Mouse (Mus musculus) testis, adult 2 months (tissue): ENCODE data around the gene 1700025G04Rik. TPM values are rescaled to one million over a fixed set of nuclear protein-coding genes. Genes with fewer than 3 reads are reported as not detected.

Experiments used
- H3K27ac ChIP-seq: fragments of 200-500 bp; 2 replicates; pipeline ENCODE4 v1.5.1; 2012; ENCODE audit warnings: low read depth, low read length; ENCODE audit not compliant: control insufficient read depth, insufficient read depth
- H3K27me3 ChIP-seq: fragments of 200-500 bp; 2 replicates; pipeline ENCODE4 v1.6.1; 2012; ENCODE audit warnings: mild to moderate bottlenecking, low read length, moderate library complexity; ENCODE audit not compliant: control insufficient read depth, insufficient read depth
- H3K36me3 ChIP-seq: fragments of 200-500 bp; 2 replicates; pipeline ENCODE4 v1.6.1; 2012; ENCODE audit warnings: mild to moderate bottlenecking, low read length; ENCODE audit not compliant: control insufficient read depth, insufficient read depth
- H3K4me1 ChIP-seq: fragments of 200-500 bp; 2 replicates; pipeline ENCODE4 v1.6.1; 2012; ENCODE audit warnings: low read length; ENCODE audit not compliant: control insufficient read depth, insufficient read depth
- H3K4me3 ChIP-seq: fragments of 200-500 bp; 2 replicates; pipeline ENCODE4 v1.5.1; 2012; ENCODE audit warnings: low read depth, mild to moderate bottlenecking, low read length, moderate library complexity, mixed read lengths; ENCODE audit not compliant: control insufficient read depth
- CTCF ChIP-seq: fragments of 200-500 bp; IDR thresholded peaks from 2 replicates; pipeline ENCODE4 v1.5.1; 2012; ENCODE audit warnings: low read depth, mild to moderate bottlenecking, inconsistent platforms, low read length, moderate library complexity; ENCODE audit not compliant: control insufficient read depth, insufficient read depth, insufficient replicate concordance
- POLR2A ChIP-seq: fragments of 200-500 bp; IDR thresholded peaks from 2 replicates; pipeline ENCODE4 v1.6.1; 2012; ENCODE audit warnings: low read depth, mild to moderate bottlenecking, inconsistent platforms, low read length, moderate library complexity; ENCODE audit not compliant: control insufficient read depth
- polyA plus RNA-seq: library from polyadenylated mRNA; depleted of rRNA; stranded (reverse); fragments of >200 nt; gene quantifications from 2 replicates; pipeline ENCODE4 v1.2.3, GENCODE M21; 2012

Gene 1700025G04Rik
- polyA plus RNA-seq, 1 experiment, result 12.0 TPM

DNA sequence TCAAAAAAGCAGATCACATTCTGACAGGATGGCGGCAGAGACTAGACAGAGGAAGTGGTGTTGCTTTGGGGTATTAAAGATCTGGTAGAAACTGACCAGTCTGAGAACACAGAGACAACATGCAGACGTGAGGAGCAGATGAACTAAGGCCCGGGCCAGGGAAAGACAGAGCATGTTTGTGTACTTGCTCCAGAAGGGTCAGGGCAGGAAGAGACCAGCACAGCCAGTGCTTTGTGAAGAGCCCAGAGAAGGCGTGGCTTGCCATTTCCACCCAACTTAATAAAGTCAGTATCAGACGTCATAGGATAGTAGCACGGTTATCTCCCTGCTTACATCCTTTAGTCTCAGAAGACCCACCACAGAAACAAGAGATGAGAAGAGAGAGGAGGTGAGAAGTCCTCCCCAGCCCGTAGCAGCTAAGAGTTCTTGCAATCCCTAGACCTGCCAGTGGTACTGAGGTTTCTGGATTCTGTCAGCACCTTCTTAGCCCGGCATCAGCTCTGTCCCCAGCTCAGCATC, 81.4 kb downstream of the 1700025G04Rik start:
- TF ChIP-seq CTCF (no peak), POLR2A (no peak)
- Histone ChIP-seq H3K4me1 (no peaks in the 10 kb centered on the region), H3K4me3 (no peak overlapping the region), H3K27me3 (no peaks in the 10 kb centered on the region), H3K27ac (no peak overlapping the region), H3K36me3 (no peaks in the 10 kb centered on the region)

- TF ChIP-seq CTCF (no peak), POLR2A (no peak)
- H3K4me3 ChIP-seq, result no peak overlapping the region
- H3K27me3 ChIP-seq, result no peaks in the 10 kb centered on the region
- H3K4me1 ChIP-seq, result no peaks in the 10 kb centered on the region
- H3K36me3 ChIP-seq, result no peaks in the 10 kb centered on the region
- no peak overlapping the region for H3K27ac ChIP-seq
Observed at GRCm38 (mm10) chr1:152006529-152006928, 83.4 kb downstream of the 1700025G04Rik start.

DNA sequence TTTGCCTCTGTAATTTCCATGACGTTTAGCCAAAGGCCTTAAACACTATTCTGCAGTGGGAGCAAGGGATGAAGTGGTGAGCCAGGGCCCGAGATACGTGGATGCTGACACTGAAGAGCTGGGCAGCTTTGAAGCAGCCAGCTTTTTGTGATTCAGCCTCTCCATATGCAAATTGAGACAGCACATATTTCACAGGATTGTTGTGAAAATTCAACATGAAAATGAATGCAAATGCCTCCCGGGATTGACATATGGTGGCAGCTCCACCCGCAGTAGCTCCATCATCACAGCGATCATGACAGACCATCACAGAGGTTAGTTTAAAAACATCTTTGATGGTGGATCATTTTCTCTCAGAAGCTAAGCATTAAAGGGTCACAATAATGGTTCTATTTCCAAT, 85.4 kb downstream of the 1700025G04Rik start:
- no peak overlapping the region for H3K4me3 ChIP-seq
- H3K4me1 ChIP-seq, result no peaks in the 10 kb centered on the region
- H3K36me3 ChIP-seq, result no peaks in the 10 kb centered on the region
- H3K27me3 ChIP-seq, result no peaks in the 10 kb centered on the region
- TF ChIP-seq CTCF, result no peak
- TF ChIP-seq POLR2A, result no peak
- no peak overlapping the region for H3K27ac ChIP-seq

- TF ChIP-seq POLR2A (no peak), CTCF (no peak)
- H3K4me1 ChIP-seq, result no peaks in the 10 kb centered on the region
- no peak overlapping the region for H3K27ac ChIP-seq
- H3K4me3 ChIP-seq, result no peak overlapping the region
- no peaks in the 10 kb centered on the region for H3K27me3 ChIP-seq
- H3K36me3 ChIP-seq, result no peaks in the 10 kb centered on the region
Observed at GRCm38 (mm10) chr1:152000461-152000860, 89.5 kb downstream of the 1700025G04Rik start.

DNA sequence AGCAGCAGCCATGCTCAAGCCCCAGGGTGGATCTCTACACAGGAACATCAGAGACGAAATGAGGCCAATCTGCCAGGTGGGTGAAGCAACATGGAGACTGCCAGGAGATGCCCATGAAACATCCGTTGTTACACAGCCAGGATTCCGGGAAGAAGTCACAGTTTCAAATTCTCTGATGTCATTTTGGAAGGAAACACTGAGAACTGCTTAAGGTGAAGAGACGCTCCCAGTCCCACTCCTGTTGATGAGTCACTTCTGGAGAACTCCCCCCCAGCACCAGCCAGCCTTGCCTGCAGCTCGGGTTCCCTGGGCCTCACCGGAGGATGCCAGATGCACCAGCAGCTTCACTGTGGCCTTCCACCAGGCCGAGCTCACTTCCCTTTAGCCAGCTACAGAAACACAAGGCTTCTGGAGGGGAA, 90.5 kb downstream of the 1700025G04Rik start:
- Histone ChIP-seq H3K27ac (no peak overlapping the region), H3K27me3 (no peaks in the 10 kb centered on the region), H3K4me1 (no peaks in the 10 kb centered on the region), H3K36me3 (no peaks in the 10 kb centered on the region), H3K4me3 (no peak overlapping the region)
- TF ChIP-seq POLR2A (no peak), CTCF (no peak)

- Histone ChIP-seq H3K27ac (no peak overlapping the region), H3K36me3 (no peaks in the 10 kb centered on the region), H3K27me3 (no peaks in the 10 kb centered on the region), H3K4me3 (no peak overlapping the region), H3K4me1 (no peaks in the 10 kb centered on the region)
- no peak for TF ChIP-seq POLR2A
- no peak for TF ChIP-seq CTCF
Observed at GRCm38 (mm10) chr1:151998721-151999206, 91.2 kb downstream of the 1700025G04Rik start.

- H3K36me3 ChIP-seq, result no peaks in the 10 kb centered on the region
Observed at GRCm38 (mm10) chr1:151997591-151997990, 92.3 kb downstream of the 1700025G04Rik start.

DNA sequence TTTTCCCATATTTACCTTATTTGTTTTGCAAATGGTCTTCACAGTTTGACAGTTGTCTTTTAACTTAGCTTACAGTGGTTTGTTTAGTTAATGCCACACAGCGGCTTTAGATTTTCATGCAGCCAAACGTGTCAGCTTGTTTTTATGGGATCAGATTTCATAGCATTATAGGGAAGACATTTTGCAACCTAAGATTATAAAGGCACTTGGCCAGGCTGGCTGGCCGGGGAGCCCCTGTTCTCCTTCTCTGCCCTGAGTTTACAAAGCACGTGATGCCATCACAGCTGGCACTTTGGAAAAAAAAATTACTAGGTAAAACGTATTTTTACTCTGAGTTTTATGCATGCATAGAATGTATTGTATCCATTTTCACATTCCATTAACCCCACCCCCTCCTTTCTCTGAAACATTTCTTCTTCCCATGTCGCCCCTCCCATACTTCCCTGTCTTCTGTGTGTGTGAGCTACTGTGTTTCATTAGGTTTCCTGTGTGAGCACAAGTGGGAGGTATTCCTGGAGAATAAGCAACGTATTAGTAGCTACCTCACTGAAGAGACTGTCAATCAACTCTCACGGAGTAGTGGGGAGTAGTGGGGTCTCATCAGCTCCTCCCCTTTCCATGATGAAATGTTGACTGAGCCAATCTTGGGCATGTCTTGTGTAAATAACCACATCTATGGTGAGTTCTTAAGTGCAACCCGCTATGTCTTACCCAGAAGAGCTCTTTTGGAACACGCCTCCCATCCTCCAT, 93.8 kb downstream of the 1700025G04Rik start:
- TF ChIP-seq CTCF (no peak), POLR2A (no peak)
- H3K27ac ChIP-seq, result no peak overlapping the region

More at GRCm38 (mm10) chr1:151997591-151997990, 92.3 kb downstream of the 1700025G04Rik start:
- H3K4me1 ChIP-seq, result no peaks in the 10 kb centered on the region
- no peak for TF ChIP-seq POLR2A
- no peak for TF ChIP-seq CTCF
- no peak overlapping the region for H3K4me3 ChIP-seq
- no peaks in the 10 kb centered on the region for H3K27me3 ChIP-seq
- H3K27ac ChIP-seq, result no peak overlapping the region

More for the DNA sequence above, 93.8 kb downstream of the 1700025G04Rik start:
- Histone ChIP-seq H3K4me3 (no peak overlapping the region), H3K36me3 (no peaks in the 10 kb centered on the region), H3K4me1 (no peaks in the 10 kb centered on the region), H3K27me3 (no peaks in the 10 kb centered on the region)
